In genomic region chr2:167692831-167693230, GRCm38 (mm10) we compare ENCODE assay signal across 22 mouse cellular contexts. TPM values are rescaled to one million over a fixed set of nuclear protein-coding genes. Genes with fewer than 3 reads are reported as not detected.
A peak's percentile ranks its signal among the peaks of the same experiment; 100 is the strongest.
DNase-seq lines count a peak whose midpoint lies in the region; ATAC-seq and TF ChIP-seq lines count a peak whose summit lies in the region.
"Had no signal": no experiment of that assay in that cellular context is flagged by ENCODE, and none has a peak within 500 bp of the region (broad histone marks: within the 10 kb centered on the region; RNA-seq: fewer than 3 reads in every experiment).

No protein-coding gene starts in this region.

- no peaks in the 10 kb centered on the region; the same call in 1 of the 2 replicates for H3K4me1 ChIP-seq in lung, postnatal 0 days (ENCODE audit: insufficient read depth, low read depth, low read length)
- H3K4me1 ChIP-seq in forebrain, embryonic 16.5 days (replicated peaks; ENCODE audit: control insufficient read depth, insufficient read depth, low read length), result peaks cover 9% of the 10 kb centered on the region

- no peaks in the 10 kb centered on the region for H3K9me3 ChIP-seq in lung, postnatal 0 days (ENCODE audit: low read length)
- peaks cover 2% of the 10 kb centered on the region; the same call in 1 of the 2 replicates for H3K9me3 ChIP-seq in forebrain, embryonic 16.5 days (ENCODE audit: control insufficient read depth, low read length)
- H3K9me3 ChIP-seq: limb, embryonic 10.5 days; midbrain, embryonic 15.5 days had no signal

- DNase-seq in adrenal gland, postnatal 14 days, result peak; percentile 48
- DNase-seq in adrenal gland, adult 8-10 months, result no peak
- DNase-seq in layer of hippocampus, adult 2 months (ENCODE audit: low spot score in 2 of 2), result no peak
- DNase-seq in layer of hippocampus, adult 8-10 months (ENCODE audit: low spot score in 2 of 2), result no peak
- DNase-seq in lung, postnatal 0 days (ENCODE audit: low spot score), result no peak
- DNase-seq in lung, adult 18-20 months, result no peak
- DNase-seq: cerebellum, adult 18-20 months; cerebellum, postnatal 25 days; gastrocnemius, postnatal 14 days; heart, postnatal 36 days; liver; lung, postnatal 14 days; retina, postnatal 1 day; spleen, adult 18-20 months had no signal

- no peak for ATAC-seq in lung, postnatal 0 days
- ATAC-seq in forebrain, embryonic 16.5 days, result no peak
- ATAC-seq: forebrain, embryonic 14.5 days; midbrain, embryonic 15.5 days; Patski had no signal

- TF ChIP-seq EP300 in lung, postnatal 0 days (IDR thresholded peaks at IDR 0.05), result no peak

- TF ChIP-seq CTCF in layer of hippocampus, adult 2 months (conservative IDR thresholded peaks at IDR 0.05), result no peak
- no peak for TF ChIP-seq CTCF in lung, postnatal 0 days (IDR thresholded peaks at IDR 0.05)

- H3K4me2 ChIP-seq in lung, postnatal 0 days (replicated peaks; ENCODE audit: low read depth, low read length), result peak overlapping the region; percentile 75
- no peak overlapping the region for H3K4me2 ChIP-seq in forebrain, embryonic 16.5 days (ENCODE audit: low read length)
- H3K4me2 ChIP-seq: hindbrain, embryonic 13.5 days; midbrain, embryonic 15.5 days; neural tube, embryonic 13.5 days had no signal

- peak overlapping the region; percentile 77; the same call in 1 of the 2 replicates for H3K4me3 ChIP-seq in layer of hippocampus, adult 2 months
- H3K4me3 ChIP-seq in lung, postnatal 0 days (ENCODE audit: low read depth, low read length), result peak overlapping the region; percentile 81
- H3K4me3 ChIP-seq in forebrain, embryonic 16.5 days (replicated peaks; ENCODE audit: low read length), result no peak overlapping the region
- H3K4me3 ChIP-seq: hindbrain, embryonic 13.5 days; limb, embryonic 10.5 days; midbrain, embryonic 15.5 days; neural tube, embryonic 13.5 days had no signal

- H3K27me3 ChIP-seq in lung, postnatal 0 days (replicated peaks; ENCODE audit: insufficient read depth, low read length), result no peaks in the 10 kb centered on the region
- H3K27me3 ChIP-seq in forebrain, embryonic 16.5 days (replicated peaks; ENCODE audit: control insufficient read depth, insufficient read depth, low read length), result peaks cover 22% of the 10 kb centered on the region
- H3K27me3 ChIP-seq: Patski had no signal

- WGBS in lung, postnatal 0 days, result 54% methylated on average over 2 of the region's 3 CpGs
- 69% methylated on average over 3 of the region's 3 CpGs for WGBS in forebrain, embryonic 16.5 days

- H3K36me3 ChIP-seq in lung, postnatal 0 days (ENCODE audit: insufficient read depth, low read length), result peaks cover 16% of the 10 kb centered on the region
- no peaks in the 10 kb centered on the region for H3K36me3 ChIP-seq in forebrain, embryonic 16.5 days (ENCODE audit: control insufficient read depth, insufficient read depth)
- H3K36me3 ChIP-seq: hindbrain, embryonic 13.5 days; limb, embryonic 10.5 days; midbrain, embryonic 15.5 days; neural tube, embryonic 13.5 days had no signal

- no peak overlapping the region for H3K27ac ChIP-seq in layer of hippocampus, adult 2 months
- H3K27ac ChIP-seq in lung, postnatal 0 days (ENCODE audit: low read length), result peak overlapping the region; percentile 98; the same call in 1 of the 2 replicates
- no peak overlapping the region for H3K27ac ChIP-seq in forebrain, embryonic 16.5 days (ENCODE audit: low read length)
- H3K27ac ChIP-seq: hindbrain, embryonic 13.5 days; kidney, postnatal 0 days; limb, embryonic 10.5 days; midbrain, embryonic 15.5 days; neural tube, embryonic 13.5 days had no signal

- no peak overlapping the region for H3K9ac ChIP-seq in lung, postnatal 0 days (replicated peaks; ENCODE audit: low read depth)
- H3K9ac ChIP-seq in forebrain, embryonic 16.5 days (replicated peaks; ENCODE audit: low read depth, low read length), result no peak overlapping the region
- H3K9ac ChIP-seq: hindbrain, embryonic 13.5 days; midbrain, embryonic 15.5 days; neural tube, embryonic 13.5 days had no signal

RNA-seq across cellular contexts. Expression of gene Tmem189, which starts 3.2 kb away (rescaled TPM):
- 30.7 and 37.5 TPM in 2 replicates for total RNA-seq in adrenal gland, postnatal 14 days (2021)
- 10 to 100 TPM; 25.5 to 32.1 (median 28.5) TPM for total RNA-seq in adrenal gland, adult 8-10 months (2022)
- total RNA-seq in layer of hippocampus, adult 2 months (2021), result 10 to 100 TPM; 43.6 to 46.9 TPM
- total RNA-seq in layer of hippocampus, adult 8-10 months (2022), result 10 to 100 TPM; 44.5 to 47.5 (median 46.8) TPM
- 51.7 and 55.1 TPM in 2 replicates for polyA plus RNA-seq in lung, postnatal 0 days (2015; fragmentation: Nextera tagmentation; extraction: Ambion mirVana)
- polyA plus RNA-seq in forebrain, embryonic 16.5 days (2015; fragmentation: Nextera tagmentation; extraction: Ambion mirVana), result 30.2 and 30.6 TPM in 2 replicates

RNA-seq across cellular contexts. Expression of gene Cebpb, which starts 4.1 kb away (rescaled TPM):
- total RNA-seq in adrenal gland, postnatal 14 days (2021), result 358 and 403 TPM in 2 replicates
- 100 to 1,000 TPM in 3 of 4 experiments, 10 to 100 TPM in 1; 91.8 to 623 (median 239) TPM for total RNA-seq in adrenal gland, adult 8-10 months (2022)
- 10 to 100 TPM; 25.8 to 32.0 TPM for total RNA-seq in layer of hippocampus, adult 2 months (2021)
- 10 to 100 TPM; 21.3 to 37.2 (median 25.6) TPM for total RNA-seq in layer of hippocampus, adult 8-10 months (2022)
- polyA plus RNA-seq in lung, postnatal 0 days (2015; fragmentation: Nextera tagmentation; extraction: Ambion mirVana), result 108 and 122 TPM in 2 replicates
- 0.32 and 0.56 TPM in 2 replicates for polyA plus RNA-seq in forebrain, embryonic 16.5 days (2015; fragmentation: Nextera tagmentation; extraction: Ambion mirVana)

RNA-seq across cellular contexts. Expression of gene Gm20431, which starts 31.5 kb away (rescaled TPM):
- 19.2 and 23.8 TPM in 2 replicates for total RNA-seq in adrenal gland, postnatal 14 days (2021)
- 10 to 100 TPM; 19.9 to 23.9 (median 22.1) TPM for total RNA-seq in adrenal gland, adult 8-10 months (2022)
- 10 to 100 TPM; 36.5 to 44.2 TPM for total RNA-seq in layer of hippocampus, adult 2 months (2021)
- total RNA-seq in layer of hippocampus, adult 8-10 months (2022), result 10 to 100 TPM; 35.0 to 46.6 (median 40.9) TPM
- 5.2 and 8.4 TPM in 2 replicates for polyA plus RNA-seq in lung, postnatal 0 days (2015; fragmentation: Nextera tagmentation; extraction: Ambion mirVana)
- polyA plus RNA-seq in forebrain, embryonic 16.5 days (2015; fragmentation: Nextera tagmentation; extraction: Ambion mirVana), result 8.2 and 11.7 TPM in 2 replicates
